Mouse (Mus musculus) layer of hippocampus, postnatal 36 days (tissue): ENCODE measurements around the gene Tmem245. TPM values are rescaled to one million over a fixed set of nuclear protein-coding genes. Genes with fewer than 3 reads are reported as not detected.
A peak's percentile ranks its signal among the peaks of the same experiment; 100 is the strongest.
"Not testable (repeated sequence)": the region's sequence is repeated elsewhere in the genome, so short reads cannot be mapped to it uniquely, and the experiment has no call there.

Experiments used
- DNase-seq, 2 experiments: peaks; one replicate each; pipeline ENCODE4 v3.0.0; 2022
- total RNA-seq, 2 experiments: library from RNA; stranded (reverse); gene quantifications; 2 replicates each; pipeline ENCODE4 v1.2.3; 2021

Tmem245 gene
- total RNA-seq, 2 experiments from 2014 or later, result 34.2 to 34.8 TPM

- no peak for DNase-seq
Observed at GRCm38 (mm10) chr4:56926971-56927370, 20.3 kb downstream of the Tmem245 start.

- no peak for DNase-seq
Observed at GRCm38 (mm10) chr4:56922229-56922628, 25.0 kb downstream of the Tmem245 start.

DNA sequence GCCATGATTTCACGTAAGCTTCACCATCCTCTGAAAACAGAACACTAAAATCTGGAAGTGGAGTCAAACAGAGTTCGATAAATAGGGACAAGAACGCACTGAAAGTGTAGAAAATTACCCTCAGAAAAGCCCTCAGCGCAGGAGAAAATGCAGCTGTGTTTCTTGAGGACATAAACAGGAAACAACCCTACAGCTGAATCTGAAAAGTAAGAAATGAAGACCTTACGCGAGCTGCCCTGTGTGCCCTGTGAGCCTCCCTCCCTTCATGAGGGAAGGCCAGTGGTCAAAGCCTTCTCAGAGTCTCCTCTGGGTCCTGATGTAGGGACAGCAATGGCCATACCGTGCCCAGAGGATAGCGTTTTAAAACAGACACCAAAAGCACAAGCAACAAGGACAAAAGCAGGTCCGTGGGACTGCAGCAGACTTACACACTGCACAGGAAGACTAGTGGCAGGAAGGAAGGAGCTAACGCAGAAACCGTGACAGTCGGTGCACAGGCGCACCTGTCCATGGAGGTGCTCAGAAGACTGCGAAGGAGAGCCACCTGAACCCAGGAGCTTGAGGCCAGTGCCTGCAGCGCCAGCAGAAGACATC, 31.4 kb downstream of the Tmem245 start:
- no peak for DNase-seq

- DNase-seq, result no peak
Observed at GRCm38 (mm10) chr4:56914761-56915160, 32.5 kb downstream of the Tmem245 start.

- no peak for DNase-seq
Observed at GRCm38 (mm10) chr4:56914338-56914737, 32.9 kb downstream of the Tmem245 start.

DNA sequence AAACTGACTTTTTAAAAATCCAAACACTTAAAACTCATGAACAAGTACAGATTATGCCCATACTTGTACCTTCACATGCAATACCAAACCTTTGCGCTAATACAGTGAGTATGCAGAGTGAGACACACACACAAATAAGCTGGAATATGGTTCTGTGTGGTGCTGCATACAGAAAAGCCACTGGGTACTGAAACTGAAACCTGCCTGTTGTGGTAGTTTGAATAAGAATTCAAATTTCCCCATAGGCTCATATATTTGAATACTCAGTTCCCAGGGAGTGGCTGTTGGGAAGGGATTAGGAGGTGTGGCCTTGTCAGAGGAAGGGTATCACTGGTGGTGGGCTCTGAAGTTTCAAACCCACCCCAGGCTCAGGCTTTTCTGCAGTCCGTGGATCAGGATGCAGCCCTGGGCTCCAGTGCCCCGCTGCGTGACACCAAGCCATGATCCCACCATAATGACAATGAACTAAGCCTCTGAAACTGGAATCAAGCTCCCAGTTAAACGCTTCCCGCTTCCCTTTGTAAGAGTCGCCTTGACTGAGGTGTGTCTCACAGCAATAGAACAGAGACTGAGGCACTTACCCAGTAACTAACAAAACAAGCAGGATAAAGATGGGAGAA, 34.7 kb downstream of the Tmem245 start:
- DNase-seq, result no peak

GRCm38 (mm10) chr4:56909568-56909967, 37.7 kb downstream of the Tmem245 start:
- DNase-seq, result no peak

- DNase-seq, result no peak
Observed at GRCm38 (mm10) chr4:56907671-56908070, 39.6 kb downstream of the Tmem245 start.

DNA sequence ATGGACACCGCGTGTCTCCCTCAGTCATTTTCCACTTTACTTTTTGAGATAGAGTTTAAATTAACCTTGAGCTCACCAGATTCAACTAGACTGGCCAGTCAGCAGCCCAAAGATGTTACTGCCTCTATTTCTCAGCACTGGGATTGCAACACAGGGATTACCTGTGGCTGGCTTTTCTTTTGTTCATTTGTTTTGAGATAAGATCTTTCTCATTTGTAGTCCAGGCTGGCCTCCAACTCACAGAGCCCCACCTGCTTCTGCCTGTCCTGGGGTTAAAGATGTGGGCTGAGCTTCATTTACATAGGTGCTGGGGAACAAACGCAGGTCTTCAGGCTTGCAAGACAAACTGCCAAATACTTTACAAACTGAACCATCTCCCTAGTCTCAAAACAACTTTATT, 40.3 kb downstream of the Tmem245 start:
- no peak for DNase-seq

DNA sequence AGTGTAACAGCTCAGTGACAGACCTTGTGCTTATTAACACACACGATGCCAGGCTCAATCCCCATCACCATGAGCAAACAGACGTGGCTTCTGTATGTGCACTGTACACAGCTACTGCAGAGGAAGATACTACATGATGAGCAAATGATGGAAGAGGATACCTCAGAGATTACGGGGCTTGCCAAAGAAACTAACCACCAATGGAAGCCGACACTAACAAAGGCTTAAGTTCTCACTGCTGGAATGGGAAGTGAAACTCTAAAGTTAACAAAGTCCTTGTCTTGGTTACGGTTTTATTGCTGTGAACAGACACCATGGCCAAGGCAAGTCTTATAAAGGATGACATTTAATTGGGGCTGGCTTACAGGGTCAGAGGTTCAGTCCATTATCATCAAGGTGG, 41.7 kb downstream of the Tmem245 start:
- no peak for DNase-seq

DNA sequence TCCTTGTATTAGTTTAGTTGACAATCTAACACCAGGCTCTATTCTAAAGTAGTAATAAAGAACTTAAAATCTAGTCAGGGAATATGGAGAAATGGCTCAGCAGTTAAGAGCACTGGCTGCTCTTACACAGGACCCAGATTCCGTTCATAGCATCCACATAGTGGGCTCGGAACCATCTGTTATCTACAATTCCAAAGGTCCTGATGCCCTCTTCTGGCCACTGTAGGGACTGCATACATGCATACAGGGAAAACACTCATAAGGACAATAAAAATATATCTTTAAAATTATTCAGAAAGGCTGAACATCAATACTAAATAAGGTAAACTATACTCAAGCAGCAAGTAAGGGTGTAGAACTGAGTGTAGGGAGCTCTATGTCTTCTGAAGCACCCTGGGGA, 45.6 kb downstream of the Tmem245 start:
- DNase-seq, result no peak

DNA sequence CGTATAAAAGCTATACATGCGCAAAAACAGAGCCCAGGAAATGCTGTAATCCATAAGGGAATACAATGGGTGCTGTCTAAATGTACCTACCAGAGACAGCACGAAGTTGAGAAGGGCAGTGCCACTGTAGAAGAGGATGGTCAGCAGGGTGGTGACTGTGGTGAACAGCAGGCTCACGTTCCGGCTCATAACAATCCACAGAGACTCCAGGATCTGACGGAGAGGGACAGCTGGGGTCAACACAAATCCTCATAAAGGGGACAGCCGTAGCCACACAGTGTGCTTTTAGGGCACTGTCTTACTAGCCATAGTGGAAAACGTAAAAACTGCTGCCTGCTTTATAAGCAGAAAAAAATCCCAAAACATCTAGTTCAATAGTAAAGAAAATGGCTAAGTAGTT, 48.0 kb downstream of the Tmem245 start:
- no peak for DNase-seq

DNA sequence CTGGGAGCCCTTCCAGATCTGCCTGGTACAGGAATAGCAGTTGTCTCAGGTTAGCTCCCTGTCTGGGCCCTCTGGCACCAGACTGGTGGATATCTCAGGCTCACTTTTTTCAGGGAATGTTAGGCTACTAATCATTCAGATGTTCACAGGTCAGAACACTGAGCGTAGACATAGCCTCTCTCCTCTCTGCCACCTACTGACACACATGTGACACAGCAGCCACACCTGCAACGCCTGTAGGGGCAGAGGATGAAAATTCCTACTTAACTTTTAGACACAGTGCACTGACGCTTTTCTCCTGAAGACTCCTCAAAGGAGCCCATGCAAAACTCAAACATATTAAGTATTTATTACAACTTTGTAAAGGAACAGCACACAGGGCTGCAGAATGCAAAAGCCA, 49.7 kb downstream of the Tmem245 start:
- no peak for DNase-seq

DNA sequence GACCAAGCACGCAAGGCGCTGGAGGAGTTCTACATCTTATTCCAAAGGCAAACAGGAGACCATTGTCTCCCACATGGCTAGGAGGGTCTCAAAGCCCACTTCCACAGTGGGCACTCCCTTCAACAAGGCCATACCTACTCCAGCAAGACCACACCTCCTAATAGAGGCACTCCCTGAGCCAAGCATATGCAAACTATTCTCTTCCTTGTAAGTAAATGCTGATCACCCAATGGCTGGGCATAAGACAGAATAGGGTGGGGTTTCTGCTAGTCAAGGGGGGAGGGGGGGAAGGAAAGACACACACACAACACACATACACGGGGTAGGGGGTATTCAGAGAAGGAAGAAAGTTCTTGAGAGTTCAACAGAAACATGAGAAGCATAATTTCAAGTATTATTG, 53.0 kb downstream of the Tmem245 start:
- no peak for DNase-seq

GRCm38 (mm10) chr4:56892501-56893115, 54.6 kb downstream of the Tmem245 start:
- no peak for DNase-seq

DNA sequence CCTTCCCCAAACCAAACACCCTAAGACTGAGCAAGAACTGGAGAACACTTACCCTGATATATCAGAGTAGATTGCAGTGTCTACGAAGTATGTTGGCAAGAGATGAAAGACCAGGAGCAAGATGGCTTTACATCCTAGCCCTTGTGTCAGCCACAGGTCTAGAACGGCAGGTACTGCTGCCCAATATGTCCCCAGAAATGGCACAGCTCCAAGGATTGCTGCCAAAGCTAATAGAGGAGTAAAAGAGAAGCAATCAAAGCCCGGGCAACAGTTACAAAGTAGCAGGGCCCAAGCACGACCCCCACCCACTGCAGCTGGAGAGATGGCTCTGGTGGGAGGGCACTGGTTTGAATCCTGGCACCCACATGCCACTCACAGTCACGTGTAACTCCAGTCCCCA, 58.8 kb downstream of the Tmem245 start:
- DNase-seq, result no peak

DNA sequence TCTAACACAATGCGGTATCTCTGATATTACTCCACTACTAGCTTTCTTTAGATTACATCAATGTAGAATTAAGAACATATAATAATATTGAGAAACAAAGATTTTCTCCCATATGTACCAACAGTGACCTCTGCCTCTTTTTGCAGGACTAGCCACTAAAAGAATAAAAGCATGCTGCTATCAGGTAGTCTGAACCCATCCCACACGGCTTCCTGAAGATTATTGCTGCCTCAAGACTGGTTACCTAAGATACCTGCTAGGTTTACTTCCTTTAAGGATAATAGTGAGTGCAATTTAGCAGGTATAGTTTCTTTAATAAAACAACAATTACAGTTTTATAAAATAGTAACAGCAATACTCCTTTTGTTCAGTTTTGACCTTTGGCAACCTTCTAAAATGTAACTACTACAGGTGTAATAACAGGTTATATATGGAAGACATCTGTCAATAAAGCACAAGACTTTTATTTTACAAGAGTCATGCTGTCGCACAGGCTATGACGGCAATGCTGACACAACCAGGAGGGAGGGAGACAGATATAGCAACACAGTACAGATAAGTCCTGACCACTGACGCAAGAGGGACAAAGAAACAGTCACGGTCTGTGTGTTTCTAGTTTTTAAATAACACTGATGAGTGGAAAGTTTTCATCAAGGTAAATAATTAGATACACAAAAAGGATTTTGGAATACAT, 60.8 kb downstream of the Tmem245 start:
- DNase-seq, result no peak

GRCm38 (mm10) chr4:56880036-56880703, 67.1 kb downstream of the Tmem245 start:
- DNase-seq, result no peak

GRCm38 (mm10) chr4:56878971-56879370, 68.3 kb downstream of the Tmem245 start:
- DNase-seq, result no peak

DNA sequence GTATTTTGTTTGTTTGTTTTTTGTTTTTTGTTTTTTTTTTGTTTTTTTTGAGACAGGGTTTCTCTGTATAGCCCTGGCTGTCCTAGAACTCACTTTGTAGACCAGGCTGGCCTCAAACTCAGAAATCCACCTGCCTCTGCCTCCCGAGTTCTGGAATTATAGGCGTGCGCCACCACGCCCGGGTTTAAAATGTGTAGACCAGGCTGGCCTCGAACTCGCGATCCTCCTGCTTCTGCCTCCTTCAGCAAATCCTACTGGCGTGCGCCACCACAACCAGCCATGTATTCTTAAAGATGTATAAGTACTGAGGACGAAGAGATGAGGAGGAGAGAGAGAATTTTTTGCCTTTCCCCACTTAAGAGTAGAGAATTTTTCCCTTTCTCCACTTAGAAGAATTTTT, 76.7 kb downstream of the Tmem245 start:
- DNase-seq, result not testable (repeated sequence)

DNA sequence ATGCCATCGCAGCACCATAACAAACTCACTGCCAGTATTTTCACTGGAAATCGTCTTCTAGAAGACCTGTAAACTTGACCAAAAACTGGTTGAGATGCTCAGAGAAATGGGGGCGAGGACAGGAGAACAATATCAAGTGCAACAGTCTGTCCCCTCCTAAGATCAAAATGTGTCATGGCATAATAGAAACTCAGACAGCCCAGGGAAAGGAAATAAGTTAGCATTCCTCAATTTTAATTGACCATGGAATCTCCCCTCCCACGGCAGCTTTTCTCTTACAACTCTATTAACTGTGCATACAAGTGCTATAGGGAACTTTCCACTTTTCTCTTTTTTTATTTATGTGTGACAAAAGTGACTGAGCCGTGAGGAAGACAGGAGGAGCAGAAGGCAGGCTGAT, 79.5 kb downstream of the Tmem245 start:
- no peak for DNase-seq

DNA sequence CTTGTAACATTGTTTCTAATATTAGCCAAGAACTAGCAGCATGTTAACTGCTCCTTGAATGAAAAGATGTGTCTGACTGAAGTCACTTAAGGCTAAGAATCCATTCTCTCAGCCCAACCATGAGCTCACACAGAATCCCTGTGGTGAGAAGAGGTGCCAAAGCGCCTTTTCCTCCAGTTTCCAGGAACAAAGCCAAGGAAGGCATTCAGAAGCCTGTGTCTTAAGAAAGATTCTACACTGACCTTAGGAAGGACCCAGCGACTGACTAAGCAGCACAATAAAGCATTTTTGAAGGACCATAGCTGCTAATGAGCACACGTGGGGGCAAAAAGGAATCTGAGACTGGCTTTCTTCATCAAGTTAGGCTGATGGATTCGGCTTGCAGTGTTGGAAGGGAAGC, 81.3 kb downstream of the Tmem245 start:
- no peak for DNase-seq

DNA sequence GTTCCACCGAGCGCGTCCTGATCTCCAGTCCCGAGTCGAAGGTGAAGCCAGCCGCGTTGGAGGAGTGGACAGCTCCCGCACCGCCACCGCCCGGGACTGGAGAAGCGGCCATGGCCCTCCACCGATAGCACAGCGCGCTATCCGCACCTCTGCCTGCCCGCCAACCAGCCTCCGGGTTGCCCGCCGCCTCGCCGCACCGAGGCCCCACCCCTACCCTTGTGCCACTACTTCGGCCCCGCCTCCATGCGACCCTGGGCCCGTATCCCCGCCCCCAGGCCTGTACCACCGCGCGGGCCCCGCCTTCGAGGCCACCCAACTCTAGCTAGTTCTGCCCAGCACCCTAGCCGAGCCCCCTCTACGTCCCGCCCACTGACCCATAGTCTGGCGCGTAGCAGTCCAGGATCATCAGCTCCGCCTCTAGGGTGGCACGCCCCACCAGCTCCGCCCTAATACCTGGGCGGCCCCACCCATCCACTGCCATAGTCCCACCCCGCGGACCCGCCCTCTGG, 82.2 kb downstream of the Tmem245 start, which contains the start of gene Ctnnal1:
Ctnnal1 (minus strand) TSS at position 186 of the 509 bp plus-strand sequence.
- DNase-seq, result peak; percentile 89 to 90
